Mouse (Mus musculus) limb, embryonic 10.5 days (tissue): ENCODE results near the gene Mdk. TPM values are rescaled to one million over a fixed set of nuclear protein-coding genes. Genes with fewer than 3 reads are reported as not detected.
A peak's percentile ranks its signal among the peaks of the same experiment; 100 is the strongest.

Experiments
- DNase-seq: peaks from one replicate; pipeline ENCODE4 v3.0.0-alpha.2; 2017; ENCODE audit warnings: low spot score
- H3K27ac ChIP-seq: fragments of 300-500 bp; sonication (generic); 2 replicates; pipeline ENCODE4 v1.5.1; 2016; ENCODE audit warnings: mild to moderate bottlenecking
- H3K27me3 ChIP-seq: fragments of 300-500 bp; sonication (generic); 2 replicates; pipeline ENCODE4 v1.6.1; 2016; ENCODE audit warnings: low read depth, mild to moderate bottlenecking; ENCODE audit not compliant: poor library complexity, severe bottlenecking
- H3K36me3 ChIP-seq: fragments of 300-500 bp; sonication (generic); 2 replicates; pipeline ENCODE4 v1.6.1; 2016; ENCODE audit warnings: mild to moderate bottlenecking, moderate library complexity
- H3K4me1 ChIP-seq: fragments of 300-500 bp; sonication (generic); 2 replicates; pipeline ENCODE4 v1.6.1; 2016
- H3K4me3 ChIP-seq: fragments of 300-500 bp; sonication (generic); 2 replicates; pipeline ENCODE4 v1.5.1; 2016; ENCODE audit warnings: mild to moderate bottlenecking, moderate library complexity
- H3K9me3 ChIP-seq: fragments of 300-500 bp; sonication (generic); replicated peaks from 2 replicates; pipeline ENCODE4 v1.6.1; 2016; ENCODE audit warnings: mild to moderate bottlenecking
- WGBS: fragments of 180-500 bp; shearing (Covaris S2); methylation state at CpG from one replicate; pipeline ENCODE4 v1.1.7; 2016; 5-methylcytosine and 5-hydroxymethylcytosine counted together
- polyA plus RNA-seq: library from polyadenylated mRNA; unstranded; fragments of >200 nt; fragmentation: Nextera tagmentation; extraction: Ambion mirVana; gene quantifications from 2 replicates; pipeline ENCODE4 v1.2.1, GENCODE M21; 2016

Gene Mdk
- 2,617 and 2,689 TPM in 2 replicates for polyA plus RNA-seq

GRCm38 (mm10) chr2:91932160-91932711 is at the start of gene Mdk:
Mdk (minus strand) TSS chr2:91932297.
- Histone ChIP-seq H3K4me3 (peak within 1 kb of the TSS; percentile 88), H3K27me3 (no peaks in the 10 kb centered on the region), H3K27ac (peak within 1 kb of the TSS; percentile 100), H3K9me3 (no peaks in the 10 kb centered on the region), H3K36me3 (peaks cover 74% of the 10 kb centered on the region), H3K4me1 (peaks cover 75% of the 10 kb centered on the region)
- peak; percentile 81 for DNase-seq
- under 1% methylated on average over 15 of the region's 16 CpGs for WGBS

- no peak for DNase-seq
- H3K4me3 ChIP-seq, result no peak overlapping the region
- 32% methylated on average over 5 of the region's 5 CpGs for WGBS
- 0 out of 2 replicates have a peak overlapping the region, but pooled peaks have one; percentile 12 for H3K27ac ChIP-seq
- H3K4me1 ChIP-seq, result peaks cover 65% of the 10 kb centered on the region
- H3K9me3 ChIP-seq, result no peaks in the 10 kb centered on the region
- H3K36me3 ChIP-seq, result no peaks in the 10 kb centered on the region
- peaks cover 36% of the 10 kb centered on the region for H3K27me3 ChIP-seq
These were observed 48.7 kb upstream of the Mdk start for GRCm38 (mm10) chr2:91980830-91981229.

GRCm38 (mm10) chr2:91980245-91980644 is 48.1 kb upstream of the Mdk start:
- DNase-seq, result no peak
- H3K4me1 ChIP-seq, result peaks cover 67% of the 10 kb centered on the region
- H3K27me3 ChIP-seq, result peaks cover 42% of the 10 kb centered on the region
- no peak overlapping the region for H3K4me3 ChIP-seq
- H3K36me3 ChIP-seq, result no peaks in the 10 kb centered on the region
- H3K27ac ChIP-seq, result peak overlapping the region; percentile 12
- WGBS, result 8% methylated on average over 4 of the region's 4 CpGs
- H3K9me3 ChIP-seq, result no peaks in the 10 kb centered on the region

GRCm38 (mm10) chr2:91978547-91978946 is 46.5 kb upstream of the Mdk start:
- peaks cover 56% of the 10 kb centered on the region for H3K4me1 ChIP-seq
- H3K36me3 ChIP-seq, result no peaks in the 10 kb centered on the region
- 19% methylated on average over 2 of the region's 2 CpGs for WGBS
- H3K27me3 ChIP-seq, result peaks cover 59% of the 10 kb centered on the region
- no peak for DNase-seq
- no peaks in the 10 kb centered on the region for H3K9me3 ChIP-seq
- H3K27ac ChIP-seq, result no peak overlapping the region
- H3K4me3 ChIP-seq, result no peak overlapping the region

- no peak overlapping the region for H3K4me3 ChIP-seq
- H3K27me3 ChIP-seq, result peaks cover 65% of the 10 kb centered on the region
- H3K4me1 ChIP-seq, result peaks cover 58% of the 10 kb centered on the region
- 82% methylated on average over 4 of the region's 4 CpGs for WGBS
- no peaks in the 10 kb centered on the region for H3K36me3 ChIP-seq
- H3K9me3 ChIP-seq, result no peaks in the 10 kb centered on the region
- no peak overlapping the region for H3K27ac ChIP-seq
- no peak for DNase-seq
These were observed 45.9 kb upstream of the Mdk start for GRCm38 (mm10) chr2:91977960-91978359.

GRCm38 (mm10) chr2:91975581-91976541 is 43.8 kb upstream of the Mdk start, which contains the start of gene Dgkz:
Dgkz (minus strand) TSS chr2:91975864.
- Histone ChIP-seq H3K4me1 (peaks cover 66% of the 10 kb centered on the region), H3K27me3 (peaks cover 86% of the 10 kb centered on the region), H3K9me3 (no peaks in the 10 kb centered on the region), H3K36me3 (no peaks in the 10 kb centered on the region), H3K4me3 (peak within 1 kb of the TSS; percentile 54), H3K27ac (peak within 1 kb of the TSS; percentile 76)
- peak; percentile 68 for DNase-seq
- under 1% methylated on average over 77 of the region's 79 CpGs for WGBS

GRCm38 (mm10) chr2:91973416-91974135 is 41.5 kb upstream of the Mdk start:
- Histone ChIP-seq H3K36me3 (no peaks in the 10 kb centered on the region), H3K27me3 (peaks cover 89% of the 10 kb centered on the region), H3K4me3 (no peak overlapping the region), H3K4me1 (peaks cover 49% of the 10 kb centered on the region), H3K27ac (peak overlapping the region; percentile 26; the same call in 1 of the 2 replicates), H3K9me3 (no peaks in the 10 kb centered on the region)
- WGBS, result 27% methylated on average over 7 of the region's 7 CpGs
- DNase-seq, result no peak

- Histone ChIP-seq H3K27me3 (peaks cover 75% of the 10 kb centered on the region), H3K4me1 (peaks cover 54% of the 10 kb centered on the region), H3K27ac (peak overlapping the region; percentile 64; the same call in 1 of the 2 replicates), H3K36me3 (no peaks in the 10 kb centered on the region), H3K4me3 (no peak overlapping the region), H3K9me3 (no peaks in the 10 kb centered on the region)
- WGBS, result 43% methylated on average over 13 of the region's 13 CpGs
- DNase-seq, result no peak
These were observed 40.0 kb upstream of the Mdk start for GRCm38 (mm10) chr2:91972121-91972566.

GRCm38 (mm10) chr2:91971231-91972097 is 39.4 kb upstream of the Mdk start:
- Histone ChIP-seq H3K36me3 (no peaks in the 10 kb centered on the region), H3K4me3 (no peak overlapping the region), H3K9me3 (no peaks in the 10 kb centered on the region), H3K27ac (peak overlapping the region; percentile 64), H3K27me3 (peaks cover 68% of the 10 kb centered on the region), H3K4me1 (peaks cover 57% of the 10 kb centered on the region)
- WGBS, result 25% methylated on average over 21 of the region's 21 CpGs
- DNase-seq, result no peak

GRCm38 (mm10) chr2:91967962-91968361 is 35.9 kb upstream of the Mdk start:
- H3K36me3 ChIP-seq, result no peaks in the 10 kb centered on the region
- H3K4me3 ChIP-seq, result no peak overlapping the region
- no peaks in the 10 kb centered on the region for H3K9me3 ChIP-seq
- WGBS, result 56% methylated on average over 11 of the region's 11 CpGs
- DNase-seq, result no peak
- H3K27me3 ChIP-seq, result peaks cover 33% of the 10 kb centered on the region
- peaks cover 63% of the 10 kb centered on the region for H3K4me1 ChIP-seq
- H3K27ac ChIP-seq, result peak overlapping the region; percentile 87

GRCm38 (mm10) chr2:91966367-91966766 is 34.3 kb upstream of the Mdk start:
- Histone ChIP-seq H3K4me1 (peaks cover 63% of the 10 kb centered on the region), H3K27ac (no peak overlapping the region)
- WGBS, result 77% methylated on average over 5 of the region's 5 CpGs

GRCm38 (mm10) chr2:91965417-91965816 is 33.3 kb upstream of the Mdk start:
- DNase-seq, result no peak
- H3K4me3 ChIP-seq, result peak overlapping the region; percentile 76
- peaks cover 64% of the 10 kb centered on the region for H3K4me1 ChIP-seq
- H3K36me3 ChIP-seq, result peaks cover 4% of the 10 kb centered on the region; the same call in 1 of the 2 replicates
- H3K27me3 ChIP-seq, result peaks cover 8% of the 10 kb centered on the region
- H3K27ac ChIP-seq, result peak overlapping the region; percentile 86
- 5% methylated on average over 20 of the region's 20 CpGs for WGBS
- no peaks in the 10 kb centered on the region for H3K9me3 ChIP-seq

More at GRCm38 (mm10) chr2:91966367-91966766, 34.3 kb upstream of the Mdk start:
- peaks cover 17% of the 10 kb centered on the region for H3K27me3 ChIP-seq
- H3K36me3 ChIP-seq, result no peaks in the 10 kb centered on the region
- H3K4me3 ChIP-seq, result no peak overlapping the region
- no peak for DNase-seq
- H3K9me3 ChIP-seq, result no peaks in the 10 kb centered on the region
